Mouse (Mus musculus): ENCODE data around the gene Nf1. TPM values are rescaled to one million over a fixed set of nuclear protein-coding genes. Genes with fewer than 3 reads are reported as not detected.

Gene Nf1
- polyA plus RNA-seq, 1 experiment: 0.20 TPM

DNA sequence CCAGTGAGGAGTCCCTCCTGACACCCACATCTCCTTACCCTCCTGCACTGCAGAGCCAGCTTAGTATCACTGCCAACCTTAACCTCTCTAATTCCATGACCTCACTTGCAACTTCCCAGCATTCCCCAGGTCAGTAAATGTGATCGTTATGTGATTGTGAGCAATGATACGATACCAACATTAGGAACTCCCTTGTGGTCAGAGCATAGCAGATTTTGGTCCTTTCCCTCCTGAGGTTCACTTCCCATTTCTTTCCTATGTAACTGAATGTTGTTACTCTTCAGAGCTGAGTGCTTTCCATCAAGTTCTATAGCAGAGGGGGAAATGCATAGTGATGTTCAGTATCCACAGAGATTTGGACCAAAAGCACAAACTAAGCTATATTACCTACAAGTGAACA, 230.8 kb downstream of the Nf1 start:
- peaks cover 14% of the 10 kb centered on the region for H3K36me3 ChIP-seq (ENCODE audit: control insufficient read depth)
- no peaks in the 10 kb centered on the region for H3K9me3 ChIP-seq (ENCODE audit: control insufficient read depth, low read length)
- TF ChIP-seq GATA1 (IDR thresholded peaks at IDR 0.05; ENCODE audit: low read length): no peak
- TF ChIP-seq TAL1 (IDR thresholded peaks at IDR 0.05; ENCODE audit: low read length): no peak
- H3K4me3 ChIP-seq (replicated peaks): no peak overlapping the region
- H3K4me1 ChIP-seq (ENCODE audit: control insufficient read depth): no peaks in the 10 kb centered on the region
- no peaks in the 10 kb centered on the region for H3K27me3 ChIP-seq (ENCODE audit: control insufficient read depth)

DNA sequence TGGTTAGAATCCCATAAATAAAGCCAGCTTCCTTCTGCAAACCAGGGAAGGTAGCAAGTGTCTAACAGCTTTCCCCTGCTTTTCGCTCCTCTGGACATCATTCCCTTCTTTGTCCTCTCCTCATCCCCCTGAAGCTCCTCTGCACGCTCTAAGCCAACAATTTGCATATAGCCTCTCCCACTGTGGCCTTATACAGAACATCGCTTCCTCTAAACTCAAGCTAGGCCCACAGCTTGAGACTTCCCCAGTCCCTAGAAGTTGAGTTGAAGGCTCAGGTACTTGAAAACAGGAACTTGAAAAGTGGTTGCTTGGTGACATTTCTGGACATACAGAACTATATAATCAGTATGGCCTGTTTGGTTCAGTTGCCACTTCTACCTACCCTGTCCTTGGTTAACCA, 234.3 kb downstream of the Nf1 start:
- no peak overlapping the region for H3K4me3 ChIP-seq (replicated peaks)
- no peaks in the 10 kb centered on the region for H3K27me3 ChIP-seq (ENCODE audit: control insufficient read depth)
- peaks cover 2% of the 10 kb centered on the region; the same call in 1 of the 2 replicates for H3K4me1 ChIP-seq (ENCODE audit: control insufficient read depth)
- TF ChIP-seq TAL1 (IDR thresholded peaks at IDR 0.05; ENCODE audit: low read length) (no peak), GATA1 (IDR thresholded peaks at IDR 0.05; ENCODE audit: low read length) (no peak)
- H3K36me3 ChIP-seq (ENCODE audit: control insufficient read depth): peaks cover 10% of the 10 kb centered on the region
- no peaks in the 10 kb centered on the region for H3K9me3 ChIP-seq (ENCODE audit: control insufficient read depth, low read length)

DNA sequence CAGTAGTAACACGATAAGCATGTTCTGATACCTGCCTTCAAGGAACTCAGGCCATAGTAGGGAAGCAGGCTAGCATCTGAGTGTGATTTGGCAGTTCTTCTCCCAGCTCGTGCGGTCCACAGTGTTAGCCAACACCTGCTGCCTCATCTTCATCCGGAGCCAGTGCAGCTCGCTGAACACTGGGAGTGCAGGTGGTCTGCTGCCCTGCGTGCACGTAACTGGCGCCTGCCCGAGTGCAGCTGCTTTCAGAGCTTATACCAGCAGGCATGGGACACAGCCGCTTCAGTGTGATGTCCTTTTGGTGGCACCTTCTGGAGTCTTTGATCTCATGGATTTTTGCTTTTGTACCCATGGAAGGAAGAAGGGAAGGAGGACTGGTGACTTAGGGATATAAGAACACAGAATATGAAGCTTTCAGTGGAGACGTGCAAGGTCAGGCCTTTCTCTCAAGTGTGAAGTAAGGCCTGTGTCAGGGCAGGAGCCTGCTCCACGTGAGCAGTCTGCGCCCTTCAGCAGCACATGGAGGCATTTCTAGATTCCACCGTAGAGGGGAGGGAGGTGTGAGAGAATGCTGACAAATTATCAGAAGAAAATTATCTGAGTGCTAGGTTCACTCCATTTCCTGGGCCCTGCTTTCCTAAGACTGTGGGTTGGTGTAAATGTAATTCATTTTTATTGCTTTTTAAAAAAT, 236.0 kb downstream of the Nf1 start:
- Histone ChIP-seq H3K4me1 (ENCODE audit: control insufficient read depth) (peaks cover 2% of the 10 kb centered on the region; the same call in 1 of the 2 replicates), H3K36me3 (ENCODE audit: control insufficient read depth) (peaks cover 7% of the 10 kb centered on the region), H3K4me3 (replicated peaks) (no peak overlapping the region), H3K27me3 (ENCODE audit: control insufficient read depth) (no peaks in the 10 kb centered on the region), H3K9me3 (ENCODE audit: control insufficient read depth, low read length) (no peaks in the 10 kb centered on the region)
- TF ChIP-seq GATA1 (IDR thresholded peaks at IDR 0.05; ENCODE audit: low read length): no peak
- TF ChIP-seq TAL1 (IDR thresholded peaks at IDR 0.05; ENCODE audit: low read length): no peak

DNA sequence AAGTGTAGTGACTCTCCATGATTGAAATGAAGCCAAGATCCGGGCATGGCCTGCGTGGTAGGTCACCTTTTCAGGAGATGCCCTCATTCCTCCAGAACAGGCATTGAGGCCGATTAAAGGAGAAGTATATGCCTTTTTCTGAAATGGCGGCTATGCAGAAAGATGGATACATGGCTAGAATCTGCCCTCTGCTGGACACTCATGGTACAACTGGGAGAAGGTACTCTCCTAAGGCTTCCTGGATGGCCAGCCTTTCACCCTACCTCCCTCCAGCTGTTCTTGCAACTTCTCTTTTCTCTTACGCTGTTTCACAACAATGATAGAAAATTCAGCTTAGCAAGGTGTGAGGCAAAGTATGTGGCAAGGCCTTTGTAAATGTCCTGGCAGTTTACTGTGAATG, 238.2 kb downstream of the Nf1 start:
- Histone ChIP-seq H3K36me3 (ENCODE audit: control insufficient read depth) (peaks cover 7% of the 10 kb centered on the region), H3K4me3 (replicated peaks) (no peak overlapping the region), H3K4me1 (ENCODE audit: control insufficient read depth) (peaks cover 2% of the 10 kb centered on the region; the same call in 1 of the 2 replicates), H3K9me3 (ENCODE audit: control insufficient read depth, low read length) (no peaks in the 10 kb centered on the region), H3K27me3 (ENCODE audit: control insufficient read depth) (no peaks in the 10 kb centered on the region)
- TF ChIP-seq GATA1 (IDR thresholded peaks at IDR 0.05; ENCODE audit: low read length) (no peak), TAL1 (IDR thresholded peaks at IDR 0.05; ENCODE audit: low read length) (no peak)

DNA sequence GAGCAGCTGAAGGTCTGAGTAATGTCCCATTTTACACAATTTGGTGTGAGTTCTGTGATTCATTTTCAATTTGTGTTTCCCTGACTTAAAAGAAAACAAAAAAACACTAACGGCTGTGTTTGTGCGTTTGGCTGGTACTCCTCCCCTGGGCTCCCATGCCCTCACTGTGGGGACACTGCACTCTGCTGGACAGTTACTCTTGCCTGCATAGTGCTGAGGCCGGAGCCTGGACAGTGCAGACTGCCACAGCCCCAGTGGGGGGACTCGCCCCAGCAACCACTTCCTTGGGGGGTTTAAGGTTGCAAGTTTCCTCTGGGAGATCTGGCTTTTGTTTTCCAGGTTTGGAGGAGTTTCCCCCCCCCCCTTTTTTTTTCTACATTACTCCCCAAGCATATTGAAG, 241.2 kb downstream of the Nf1 start:
- no peaks in the 10 kb centered on the region for H3K27me3 ChIP-seq (ENCODE audit: control insufficient read depth)
- H3K9me3 ChIP-seq (ENCODE audit: control insufficient read depth, low read length): no peaks in the 10 kb centered on the region
- H3K4me3 ChIP-seq (replicated peaks): no peak overlapping the region
- H3K4me1 ChIP-seq (ENCODE audit: control insufficient read depth): peaks cover 2% of the 10 kb centered on the region; the same call in 1 of the 2 replicates
- peaks cover 3% of the 10 kb centered on the region; the same call in 1 of the 2 replicates for H3K36me3 ChIP-seq (ENCODE audit: control insufficient read depth)
- no peak for TF ChIP-seq TAL1 (IDR thresholded peaks at IDR 0.05; ENCODE audit: low read length)
- no peak for TF ChIP-seq GATA1 (IDR thresholded peaks at IDR 0.05; ENCODE audit: low read length)

DNA sequence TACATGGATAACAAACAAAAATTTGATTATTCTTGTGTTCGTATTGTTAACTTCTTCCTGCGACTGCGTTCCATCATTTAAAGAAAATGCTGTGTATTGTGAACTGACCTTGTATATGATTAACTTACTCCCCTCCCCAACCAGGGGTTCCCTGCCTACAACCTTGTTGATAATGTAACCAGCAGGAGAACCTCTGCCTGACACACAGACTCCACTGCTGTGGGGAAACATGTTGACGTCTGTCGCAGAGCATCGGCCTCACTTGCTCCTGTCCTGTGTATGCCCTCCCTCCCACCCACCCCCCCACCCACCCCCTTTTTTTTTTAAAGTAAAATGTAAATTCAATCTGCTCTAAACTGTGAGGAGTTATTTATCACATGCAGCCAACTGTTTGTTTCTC, 241.8 kb downstream of the Nf1 start:
- no peaks in the 10 kb centered on the region for H3K27me3 ChIP-seq (ENCODE audit: control insufficient read depth)
- TF ChIP-seq TAL1 (IDR thresholded peaks at IDR 0.05; ENCODE audit: low read length) (no peak), GATA1 (IDR thresholded peaks at IDR 0.05; ENCODE audit: low read length) (no peak)
- no peak overlapping the region for H3K4me3 ChIP-seq (replicated peaks)
- H3K36me3 ChIP-seq (ENCODE audit: control insufficient read depth): peaks cover 3% of the 10 kb centered on the region; the same call in 1 of the 2 replicates
- no peaks in the 10 kb centered on the region for H3K9me3 ChIP-seq (ENCODE audit: control insufficient read depth, low read length)
- H3K4me1 ChIP-seq (ENCODE audit: control insufficient read depth): peaks cover 2% of the 10 kb centered on the region; the same call in 1 of the 2 replicates

DNA sequence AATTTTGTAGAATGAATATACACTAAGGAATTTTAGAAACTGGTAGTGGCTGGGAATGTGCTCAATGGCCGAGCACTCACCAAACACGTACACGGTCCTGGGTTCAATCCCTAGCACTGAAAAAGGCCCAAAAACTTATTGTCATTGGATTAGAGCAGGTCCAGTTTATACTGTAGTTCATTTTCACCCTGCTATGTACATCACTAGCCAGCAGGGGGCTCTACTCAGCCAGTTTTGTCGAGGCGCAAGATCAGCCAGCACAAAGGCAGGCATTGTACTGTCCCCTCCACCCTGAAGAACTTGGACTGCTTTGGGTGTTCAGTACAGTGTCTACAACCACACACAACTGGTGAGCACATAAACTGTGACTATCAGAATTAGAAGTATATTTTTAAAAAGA, 244.7 kb downstream of the Nf1 start:
- Histone ChIP-seq H3K27me3 (ENCODE audit: control insufficient read depth) (peaks cover 9% of the 10 kb centered on the region), H3K4me1 (ENCODE audit: control insufficient read depth) (no peaks in the 10 kb centered on the region), H3K36me3 (ENCODE audit: control insufficient read depth) (no peaks in the 10 kb centered on the region), H3K9me3 (ENCODE audit: control insufficient read depth, low read length) (no peaks in the 10 kb centered on the region), H3K4me3 (replicated peaks) (no peak overlapping the region)
- TF ChIP-seq GATA1 (IDR thresholded peaks at IDR 0.05; ENCODE audit: low read length) (no peak), TAL1 (IDR thresholded peaks at IDR 0.05; ENCODE audit: low read length) (no peak)

DNA sequence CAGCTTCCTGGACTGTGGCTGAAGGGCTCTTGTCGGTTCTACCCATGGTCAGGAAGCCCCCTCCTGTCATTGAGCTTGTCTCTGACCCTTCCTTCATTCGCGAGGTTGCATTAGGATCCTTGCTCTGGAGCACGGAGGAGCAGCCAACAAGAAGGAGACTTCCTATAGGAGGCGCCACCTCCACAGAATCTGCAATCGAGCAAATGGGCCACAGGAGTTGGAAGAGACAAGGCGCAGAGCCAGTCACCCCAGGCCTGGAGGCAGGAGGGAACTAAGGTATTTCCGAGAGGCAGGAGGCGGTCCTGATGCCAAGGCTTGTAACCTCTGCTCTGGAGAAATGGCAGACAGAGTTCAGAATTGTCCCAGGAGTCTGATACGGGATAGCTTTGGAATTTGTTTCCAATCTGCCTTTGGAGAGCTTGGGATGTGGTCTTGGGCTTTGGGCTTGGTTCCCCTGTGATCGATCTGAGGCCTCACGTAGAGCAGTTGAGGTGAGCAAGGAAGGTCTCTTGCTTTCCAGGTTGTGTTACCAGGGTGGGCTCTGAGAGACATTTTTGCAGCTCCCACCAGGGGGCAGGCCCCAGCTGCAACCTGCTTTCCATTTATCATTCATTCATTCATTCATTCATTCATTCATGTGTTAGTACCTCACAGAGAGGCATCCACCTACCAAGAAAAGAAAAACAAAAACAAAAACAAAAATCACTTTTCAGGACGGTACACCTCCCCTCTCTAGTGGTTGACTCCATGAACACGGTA, 250.0 kb downstream of the Nf1 start:
- H3K36me3 ChIP-seq (ENCODE audit: control insufficient read depth): no peaks in the 10 kb centered on the region
- no peaks in the 10 kb centered on the region for H3K4me1 ChIP-seq (ENCODE audit: control insufficient read depth)
- TF ChIP-seq GATA1 (IDR thresholded peaks at IDR 0.05; ENCODE audit: low read length): no peak
- no peak for TF ChIP-seq TAL1 (IDR thresholded peaks at IDR 0.05; ENCODE audit: low read length)
- H3K4me3 ChIP-seq (replicated peaks): no peak overlapping the region
- no peaks in the 10 kb centered on the region for H3K9me3 ChIP-seq (ENCODE audit: control insufficient read depth, low read length)
- H3K27me3 ChIP-seq (ENCODE audit: control insufficient read depth): peaks cover 56% of the 10 kb centered on the region

Measured in erythroblast, embryonic 14.5 days (primary cell).